Mouse (Mus musculus) A20 (cell line): ENCODE results near the gene Chst10.

Source experiments
- DNase-seq: peaks from one replicate; pipeline ENCODE4 v3.0.0-alpha.2; 2011; ENCODE audit warnings: low read depth, low spot score

Chst10 gene

DNA sequence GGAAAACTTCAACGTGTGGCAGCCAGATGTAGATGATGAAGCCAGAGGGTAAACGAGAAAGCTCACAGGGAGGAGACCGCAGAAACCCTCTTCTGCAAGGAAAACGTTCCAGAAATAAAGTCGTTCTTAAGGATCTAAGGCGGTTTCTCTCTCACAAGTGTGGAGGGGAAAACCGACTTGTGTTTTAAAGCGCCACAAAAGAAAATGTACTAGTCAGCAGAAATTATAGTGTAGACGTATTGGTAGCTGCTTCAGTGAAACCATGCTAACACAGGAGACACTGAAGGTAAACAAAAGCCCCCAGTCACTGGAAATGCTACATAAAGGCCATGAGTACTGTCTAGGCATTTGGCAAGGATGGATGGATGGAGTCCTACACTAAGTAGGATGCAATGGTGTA is 80.7 kb downstream of the Chst10 start:
- DNase-seq = no peak

DNA sequence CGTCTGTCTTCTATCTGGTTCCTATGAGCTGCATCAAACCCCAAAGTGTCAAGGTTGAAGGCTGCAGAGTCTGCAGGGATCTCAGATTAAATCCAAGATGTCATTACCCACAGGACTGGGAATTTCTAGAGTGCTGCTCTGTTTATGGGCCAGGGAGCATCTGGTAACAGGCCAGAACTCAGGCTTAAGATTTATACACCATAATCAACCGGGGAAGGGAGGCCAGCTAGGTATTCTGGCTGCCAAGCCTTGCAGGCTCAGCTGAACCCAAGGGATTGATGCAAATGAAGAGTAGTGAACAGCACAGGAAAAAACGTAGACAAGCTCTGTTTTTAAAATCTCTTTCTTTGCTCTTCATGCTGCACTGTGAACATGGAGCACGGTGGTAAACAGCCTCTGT is 81.7 kb downstream of the Chst10 start:
- no peak for DNase-seq
